Mouse (Mus musculus): ENCODE results near the gene Unc5cl. TPM values are rescaled to one million over a fixed set of nuclear protein-coding genes. Genes with fewer than 3 reads are reported as not detected.

Unc5cl gene
- polyA plus RNA-seq, 1 experiment, result 68.1 TPM

DNA sequence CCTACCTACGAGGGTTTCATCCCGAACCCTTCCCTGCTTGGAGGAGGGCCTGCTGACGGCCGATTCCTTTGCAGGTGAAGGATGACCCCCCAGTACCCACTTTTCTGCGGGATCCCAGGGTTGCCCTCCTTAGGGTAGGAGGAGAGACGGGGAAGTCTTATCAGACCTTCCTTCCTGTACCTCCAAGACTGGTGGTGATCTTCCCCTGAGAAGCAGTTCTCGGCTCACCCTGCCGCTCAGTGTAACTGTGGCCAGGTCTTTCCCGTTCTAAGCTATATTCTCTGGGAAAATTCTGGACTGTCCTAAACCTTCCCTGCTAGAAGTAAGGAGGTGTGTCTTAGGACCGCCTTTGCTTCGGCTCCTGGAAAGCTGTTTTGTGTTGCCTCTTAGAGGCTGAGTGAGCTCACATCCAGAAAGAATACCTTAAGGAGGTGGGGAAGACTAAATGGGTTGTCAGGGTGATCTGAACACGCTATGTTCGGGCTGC lies 44.4 kb upstream of the Unc5cl start:
- H3K4me3 ChIP-seq (ENCODE audit: control insufficient read depth, insufficient read depth, low read length), result peak overlapping the region; percentile 68
- H3K27ac ChIP-seq (ENCODE audit: control insufficient read depth, insufficient read depth, low read length), result peak overlapping the region; percentile 92
- H3K36me3 ChIP-seq (ENCODE audit: control insufficient read depth, insufficient read depth, low read length), result peaks cover 7% of the 10 kb centered on the region; the same call in 1 of the 2 replicates
- TF ChIP-seq POLR2A (IDR thresholded peaks at IDR 0.05; ENCODE audit: control insufficient read depth, extremely low read depth, insufficient read depth, low read length, poor library complexity) (no peak), CTCF (IDR thresholded peaks at IDR 0.05; ENCODE audit: borderline replicate concordance, control insufficient read depth, extremely low read depth, insufficient read depth, low read length, poor library complexity) (no peak)
- no peaks in the 10 kb centered on the region for H3K27me3 ChIP-seq (ENCODE audit: control insufficient read depth, insufficient read depth, low read length)
- DNase-seq, result no peak
- WGBS, result 0% methylated on average over 13 of the region's 13 CpGs
- peaks cover 8% of the 10 kb centered on the region for H3K4me1 ChIP-seq (replicated peaks; ENCODE audit: control insufficient read depth, insufficient read depth, low read length)

DNA sequence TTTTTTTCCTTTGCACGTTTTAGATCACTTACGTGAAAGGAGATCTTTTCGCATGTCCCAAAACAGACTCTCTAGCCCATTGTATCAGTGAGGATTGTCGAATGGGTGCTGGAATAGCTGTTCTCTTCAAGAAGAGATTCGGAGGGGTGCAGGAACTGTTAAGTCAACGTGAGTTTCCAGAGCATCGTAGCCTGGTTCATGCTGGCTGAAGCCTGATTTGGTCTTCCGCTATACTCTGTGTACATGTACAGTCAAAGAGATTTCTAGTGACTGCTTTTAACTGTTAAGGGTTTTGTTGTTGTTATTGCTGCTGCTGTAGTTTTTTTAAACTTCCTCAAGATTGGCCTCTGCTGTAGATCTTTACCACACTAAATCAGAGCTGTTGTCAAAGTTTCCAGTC lies 43.5 kb upstream of the Unc5cl start:
- Histone ChIP-seq H3K27me3 (ENCODE audit: control insufficient read depth, insufficient read depth, low read length) (no peaks in the 10 kb centered on the region), H3K36me3 (ENCODE audit: control insufficient read depth, insufficient read depth, low read length) (peaks cover 14% of the 10 kb centered on the region; the same call in 1 of the 2 replicates), H3K4me3 (ENCODE audit: control insufficient read depth, insufficient read depth, low read length) (no peak overlapping the region), H3K27ac (ENCODE audit: control insufficient read depth, insufficient read depth, low read length) (no peak overlapping the region), H3K4me1 (replicated peaks; ENCODE audit: control insufficient read depth, insufficient read depth, low read length) (peaks cover 8% of the 10 kb centered on the region)
- DNase-seq, result no peak
- 61% methylated on average over 8 of the region's 8 CpGs for WGBS
- TF ChIP-seq POLR2A (IDR thresholded peaks at IDR 0.05; ENCODE audit: control insufficient read depth, extremely low read depth, insufficient read depth, low read length, poor library complexity) (no peak), CTCF (IDR thresholded peaks at IDR 0.05; ENCODE audit: borderline replicate concordance, control insufficient read depth, extremely low read depth, insufficient read depth, low read length, poor library complexity) (no peak)

DNA sequence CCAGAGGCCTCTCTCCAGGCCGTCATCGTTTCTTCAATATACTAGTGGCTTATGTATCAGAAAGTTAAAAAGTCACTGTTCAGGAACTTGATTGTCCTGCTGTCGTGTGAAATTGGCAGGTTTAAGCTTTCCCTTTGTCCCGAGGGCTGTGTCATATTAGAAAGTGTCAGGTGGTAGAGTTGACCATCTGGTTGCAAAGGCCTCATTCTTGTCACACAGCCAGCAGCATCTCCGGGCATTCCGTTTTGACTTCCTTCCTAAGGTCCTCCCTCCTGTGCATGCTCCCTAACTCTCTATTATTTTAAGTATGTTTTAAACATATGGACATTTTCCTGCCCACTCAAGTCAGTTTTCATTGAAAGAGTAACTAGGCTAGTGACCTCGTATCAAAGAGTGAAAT lies 38.7 kb upstream of the Unc5cl start:
- H3K36me3 ChIP-seq (ENCODE audit: control insufficient read depth, insufficient read depth, low read length), result peaks cover 18% of the 10 kb centered on the region; the same call in 1 of the 2 replicates
- H3K27ac ChIP-seq (ENCODE audit: control insufficient read depth, insufficient read depth, low read length), result no peak overlapping the region

DNA sequence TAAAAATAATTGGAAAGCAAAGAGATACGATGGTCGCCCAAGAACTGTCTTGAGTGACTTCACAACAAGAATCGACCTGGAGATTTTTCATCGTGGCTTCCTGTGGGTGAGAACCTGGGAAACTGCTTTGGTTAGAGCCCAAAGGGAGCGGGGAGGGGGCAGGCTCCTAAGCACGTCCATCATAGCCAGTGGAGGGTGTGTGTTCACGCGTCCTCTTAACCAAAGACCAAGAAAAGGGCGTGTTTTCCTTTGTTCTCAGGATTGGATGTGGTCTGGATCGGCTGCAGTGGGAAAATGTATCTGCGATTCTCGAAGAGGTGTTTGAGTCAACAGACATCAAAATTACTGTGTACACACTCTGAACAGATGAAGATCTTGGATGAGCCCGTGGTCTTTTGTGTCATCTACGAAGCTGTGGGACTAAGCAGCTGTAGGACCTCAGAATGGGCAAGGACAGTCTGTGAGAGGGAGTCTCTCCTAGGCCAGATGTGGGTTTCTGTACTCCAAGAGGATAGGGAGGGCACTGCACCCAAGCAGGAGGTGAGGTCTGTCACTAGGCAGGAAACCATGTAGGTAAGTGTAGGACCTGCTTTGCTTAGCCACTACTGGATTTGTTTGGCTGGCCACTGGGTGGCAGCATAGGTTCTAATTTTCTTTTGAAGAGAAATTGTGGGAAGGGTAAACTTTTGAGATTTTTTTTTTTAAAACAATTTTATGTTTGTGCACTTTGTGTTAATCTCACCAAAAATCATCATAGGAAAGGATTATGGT lies 38.1 kb upstream of the Unc5cl start:
- no peak overlapping the region for H3K4me3 ChIP-seq (ENCODE audit: control insufficient read depth, insufficient read depth, low read length)
- no peak for TF ChIP-seq POLR2A (IDR thresholded peaks at IDR 0.05; ENCODE audit: control insufficient read depth, extremely low read depth, insufficient read depth, low read length, poor library complexity)
- no peak for TF ChIP-seq CTCF (IDR thresholded peaks at IDR 0.05; ENCODE audit: borderline replicate concordance, control insufficient read depth, extremely low read depth, insufficient read depth, low read length, poor library complexity)
- no peaks in the 10 kb centered on the region; the same call in 1 of the 2 replicates for H3K4me1 ChIP-seq (replicated peaks; ENCODE audit: control insufficient read depth, insufficient read depth, low read length)
- WGBS, result 91% methylated on average over 14 of the region's 14 CpGs
- DNase-seq, result peak; percentile 81
- H3K36me3 ChIP-seq (ENCODE audit: control insufficient read depth, insufficient read depth, low read length), result peaks cover 18% of the 10 kb centered on the region; the same call in 1 of the 2 replicates
- H3K27me3 ChIP-seq (ENCODE audit: control insufficient read depth, insufficient read depth, low read length), result no peaks in the 10 kb centered on the region
- no peak overlapping the region for H3K27ac ChIP-seq (ENCODE audit: control insufficient read depth, insufficient read depth, low read length)

More for the DNA sequence above, 38.7 kb upstream of the Unc5cl start:
- Histone ChIP-seq H3K4me3 (ENCODE audit: control insufficient read depth, insufficient read depth, low read length) (no peak overlapping the region), H3K4me1 (replicated peaks; ENCODE audit: control insufficient read depth, insufficient read depth, low read length) (peaks cover 3% of the 10 kb centered on the region), H3K27me3 (ENCODE audit: control insufficient read depth, insufficient read depth, low read length) (no peaks in the 10 kb centered on the region)
- DNase-seq, result no peak
- 92% methylated on average over 7 of the region's 7 CpGs for whole genome bisulfite sequencing
- TF ChIP-seq CTCF (IDR thresholded peaks at IDR 0.05; ENCODE audit: borderline replicate concordance, control insufficient read depth, extremely low read depth, insufficient read depth, low read length, poor library complexity), result no peak
- no peak for TF ChIP-seq POLR2A (IDR thresholded peaks at IDR 0.05; ENCODE audit: control insufficient read depth, extremely low read depth, insufficient read depth, low read length, poor library complexity)

DNA sequence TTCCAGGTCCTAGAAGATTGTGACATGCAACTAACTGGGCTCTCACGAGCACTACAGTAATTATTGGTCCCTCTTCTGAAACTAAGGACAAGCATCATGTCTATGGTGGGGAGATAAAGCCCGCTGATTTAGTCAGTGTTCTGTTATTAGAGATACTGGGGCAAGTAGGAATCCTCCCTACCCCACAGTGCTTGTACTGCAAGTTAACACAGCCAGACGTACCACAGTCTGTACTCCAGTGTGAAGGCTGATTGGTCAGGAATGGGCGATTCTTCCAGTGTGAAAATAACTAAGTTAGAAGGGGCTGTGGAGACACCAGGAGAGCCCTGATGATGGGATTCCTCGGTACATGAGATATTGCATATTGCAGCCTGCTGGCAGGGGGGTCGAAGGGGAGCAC lies 37.2 kb upstream of the Unc5cl start:
- no peak for DNase-seq
- peaks cover 18% of the 10 kb centered on the region; the same call in 1 of the 2 replicates for H3K36me3 ChIP-seq (ENCODE audit: control insufficient read depth, insufficient read depth, low read length)
- H3K4me3 ChIP-seq (ENCODE audit: control insufficient read depth, insufficient read depth, low read length), result no peak overlapping the region
- no peak overlapping the region for H3K27ac ChIP-seq (ENCODE audit: control insufficient read depth, insufficient read depth, low read length)
- 94% methylated on average over 6 of the region's 6 CpGs for WGBS
- no peaks in the 10 kb centered on the region for H3K27me3 ChIP-seq (ENCODE audit: control insufficient read depth, insufficient read depth, low read length)
- TF ChIP-seq POLR2A (IDR thresholded peaks at IDR 0.05; ENCODE audit: control insufficient read depth, extremely low read depth, insufficient read depth, low read length, poor library complexity) (no peak), CTCF (IDR thresholded peaks at IDR 0.05; ENCODE audit: borderline replicate concordance, control insufficient read depth, extremely low read depth, insufficient read depth, low read length, poor library complexity) (no peak)
- H3K4me1 ChIP-seq (replicated peaks; ENCODE audit: control insufficient read depth, insufficient read depth, low read length), result no peaks in the 10 kb centered on the region; the same call in 1 of the 2 replicates

DNA sequence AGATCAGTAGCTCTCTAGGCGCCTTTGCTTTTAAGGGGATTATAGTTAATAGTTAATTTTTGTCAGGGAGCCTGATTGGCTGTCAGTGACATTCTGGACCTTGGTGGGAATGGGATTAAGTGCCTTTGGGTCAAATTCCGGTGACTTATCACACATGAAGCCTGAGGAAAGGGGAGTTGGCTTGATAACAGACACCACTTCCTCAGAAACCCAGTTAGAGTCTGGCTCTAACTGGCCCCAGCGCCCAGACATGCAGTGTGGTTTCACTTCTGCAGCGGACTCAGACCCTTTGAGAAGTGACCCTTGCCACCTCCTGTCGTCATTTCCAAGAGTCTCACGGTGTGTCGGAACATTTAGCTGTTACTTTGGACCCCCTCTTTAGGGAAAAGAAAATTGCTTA lies 36.5 kb upstream of the Unc5cl start:
- Histone ChIP-seq H3K4me3 (ENCODE audit: control insufficient read depth, insufficient read depth, low read length) (no peak overlapping the region), H3K27me3 (ENCODE audit: control insufficient read depth, insufficient read depth, low read length) (no peaks in the 10 kb centered on the region), H3K36me3 (ENCODE audit: control insufficient read depth, insufficient read depth, low read length) (peaks cover 18% of the 10 kb centered on the region; the same call in 1 of the 2 replicates), H3K27ac (ENCODE audit: control insufficient read depth, insufficient read depth, low read length) (no peak overlapping the region), H3K4me1 (replicated peaks; ENCODE audit: control insufficient read depth, insufficient read depth, low read length) (no peaks in the 10 kb centered on the region; the same call in 1 of the 2 replicates)
- whole genome bisulfite sequencing, result 58% methylated on average over 7 of the region's 7 CpGs
- DNase-seq, result no peak
- TF ChIP-seq CTCF (IDR thresholded peaks at IDR 0.05; ENCODE audit: borderline replicate concordance, control insufficient read depth, extremely low read depth, insufficient read depth, low read length, poor library complexity) (no peak), POLR2A (IDR thresholded peaks at IDR 0.05; ENCODE audit: control insufficient read depth, extremely low read depth, insufficient read depth, low read length, poor library complexity) (no peak)

Measured in thymus, adult 2 months (tissue).